Mouse (Mus musculus) MEL (cell line): ENCODE measurements around the gene Alox15.

Experiments used
- POLR2A ChIP-seq, 2 experiments: IDR thresholded peaks; 2 replicates each; pipeline ENCODE4 v1.6.1; 2011 to 2012; ENCODE audit warnings: low read length in 2 of 2, mild to moderate bottlenecking in 2 of 2, control low read depth in 1 of 2, improper control_type of control experiment in 1 of 2, low read depth in 1 of 2, moderate library complexity in 1 of 2; ENCODE audit not compliant: control insufficient read depth in 1 of 2, insufficient read depth in 1 of 2, poor library complexity in 1 of 2
- TBP ChIP-seq: IDR thresholded peaks from 2 replicates; pipeline ENCODE4 v1.8.0; 2011; ENCODE audit warnings: low read depth, low read length, improper control_type of control experiment

DNA sequence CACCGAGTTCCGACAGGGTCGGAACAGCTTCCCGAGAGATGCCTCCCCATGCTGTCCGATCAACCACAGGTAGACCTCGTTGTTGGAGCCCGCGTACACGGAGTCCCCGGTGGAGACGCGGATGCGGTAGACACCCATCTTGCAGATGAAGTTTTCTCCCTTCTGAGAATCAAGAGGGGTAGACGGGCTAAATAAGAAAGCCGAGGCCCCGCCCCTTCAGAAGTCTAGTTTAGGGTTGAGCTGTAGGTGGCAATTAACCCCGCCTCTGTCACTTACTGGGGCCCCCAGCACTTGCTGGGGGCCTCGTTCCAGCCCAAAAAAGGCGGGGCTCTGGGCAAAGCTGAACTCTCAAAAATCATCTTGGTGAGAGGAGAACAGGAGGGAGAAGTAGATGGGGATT, at the start of gene Alox15:
- TF ChIP-seq POLR2A (IDR thresholded peaks at IDR 0.05; ENCODE audit: control insufficient read depth in 1 of 2, insufficient read depth in 1 of 2, low read depth in 1 of 2, low read length in 2 of 2, poor library complexity in 1 of 2) (no peak), TBP (no peak)
